Mouse (Mus musculus): ENCODE data around the gene Tmem175.

DNA sequence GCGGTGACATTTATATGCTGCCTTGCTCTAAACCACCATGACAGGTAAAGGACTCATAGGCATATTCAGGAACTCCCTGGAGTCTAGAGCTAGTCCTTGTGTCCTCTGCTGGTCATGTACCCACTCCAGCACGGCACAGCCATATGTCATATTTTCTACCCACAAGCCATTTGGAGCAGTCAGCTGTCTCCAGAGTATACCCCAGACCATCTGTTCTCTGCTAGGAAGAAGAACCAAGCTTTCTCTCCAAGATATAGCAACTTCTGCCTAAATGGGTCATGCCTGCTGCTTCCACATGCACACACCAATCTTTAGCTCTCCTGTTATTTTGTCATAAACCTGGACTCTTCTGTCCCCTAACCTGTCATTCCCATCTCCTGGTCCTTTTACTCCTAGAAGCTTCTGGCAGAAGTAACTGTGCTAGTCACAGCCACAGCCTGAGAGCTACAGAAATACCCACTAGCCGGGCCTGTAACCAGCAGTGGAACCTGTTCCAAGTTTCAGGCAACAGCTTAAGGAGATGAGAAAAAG, 48.1 kb upstream of the Tmem175 start:
- TF ChIP-seq EP300 (IDR thresholded peaks at IDR 0.05; ENCODE audit: low read depth) (no peak), CTCF (IDR thresholded peaks at IDR 0.05; ENCODE audit: low read depth) (no peak)
